Mouse (Mus musculus): ENCODE results near the gene Camk1d. TPM values are rescaled to one million over a fixed set of nuclear protein-coding genes. Genes with fewer than 3 reads are reported as not detected.

Gene Camk1d
- total RNA-seq (2021): 1 to 10 TPM; 6.6 TPM
- long read RNA-seq, experiment 1, partial matches to known transcripts: 0 of 9 reads
- long read RNA-seq, experiment 1, other reads (novel, unspliced or antisense): 9 of 9 reads
- long read RNA-seq, experiment 2, partial matches to known transcripts: 0 of 2 reads
- long read RNA-seq, experiment 2, other reads (novel, unspliced or antisense): 2 of 2 reads

DNA sequence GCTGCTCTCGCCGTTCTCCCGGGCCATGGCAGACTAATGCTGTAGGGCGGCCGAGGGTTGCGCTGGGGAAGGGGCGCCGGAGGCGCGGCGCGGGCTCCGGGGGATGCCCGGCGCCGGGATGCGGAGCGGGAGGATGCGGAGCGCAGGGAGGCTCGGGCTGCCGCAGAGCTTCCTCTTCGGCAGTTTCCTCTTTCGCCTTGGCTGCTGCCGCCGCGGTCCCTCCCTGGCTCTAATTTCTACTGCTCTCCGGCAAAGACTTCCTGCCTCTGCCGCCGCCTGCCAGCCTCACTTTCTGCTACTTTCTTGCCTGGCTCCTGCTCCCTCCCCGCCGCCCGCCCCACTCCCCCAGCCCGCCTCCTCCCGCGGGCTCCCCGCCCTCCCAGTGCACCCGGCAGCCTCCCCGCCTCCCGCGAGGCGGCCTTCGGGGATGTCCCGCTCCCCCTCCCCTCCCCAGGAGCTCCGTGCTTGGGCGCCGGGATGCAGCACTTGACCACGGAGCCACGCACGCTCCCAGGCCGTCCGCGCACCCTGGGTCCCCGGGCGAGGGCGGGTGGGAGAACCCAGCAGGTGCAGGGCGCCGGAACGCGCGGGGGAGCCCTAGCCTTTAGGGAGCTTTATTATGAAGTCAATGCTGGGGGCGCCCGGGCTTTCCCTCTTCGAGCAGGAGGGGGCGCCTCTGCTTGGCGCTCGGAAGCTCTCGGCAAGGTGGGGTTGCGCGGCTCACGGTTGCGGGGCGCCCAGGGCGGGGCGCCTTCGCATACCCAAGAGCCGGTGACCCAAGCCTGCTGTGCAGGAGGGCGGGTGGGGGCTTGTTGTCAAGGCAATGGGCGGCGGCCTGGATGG, at the start of gene Camk1d:
Gene Camk1d, minus strand, starts transcription at position 305 of the 843 bp plus-strand sequence.
- peak; percentile 74 to 80 for DNase-seq

DNA sequence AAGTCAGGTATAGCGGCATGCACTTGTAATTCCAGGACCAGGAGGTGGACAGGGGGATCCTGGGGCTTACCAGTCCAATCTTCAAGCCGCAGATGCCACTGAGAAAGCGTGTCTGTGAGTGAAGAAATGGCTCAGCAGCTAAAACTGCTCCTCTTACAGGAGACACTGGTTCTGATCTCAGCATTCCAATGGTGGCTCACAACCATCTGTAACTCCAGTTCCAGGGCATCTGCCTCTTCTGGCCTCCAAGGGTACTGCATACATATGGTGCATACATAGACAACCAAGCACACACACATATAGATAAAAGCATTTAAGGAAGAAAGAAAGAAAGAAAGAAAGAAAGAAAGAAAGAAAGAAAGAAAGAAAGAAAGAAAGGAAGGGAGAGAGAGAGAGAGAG, 47.7 kb upstream of the Camk1d start:
- no peak for DNase-seq

DNA sequence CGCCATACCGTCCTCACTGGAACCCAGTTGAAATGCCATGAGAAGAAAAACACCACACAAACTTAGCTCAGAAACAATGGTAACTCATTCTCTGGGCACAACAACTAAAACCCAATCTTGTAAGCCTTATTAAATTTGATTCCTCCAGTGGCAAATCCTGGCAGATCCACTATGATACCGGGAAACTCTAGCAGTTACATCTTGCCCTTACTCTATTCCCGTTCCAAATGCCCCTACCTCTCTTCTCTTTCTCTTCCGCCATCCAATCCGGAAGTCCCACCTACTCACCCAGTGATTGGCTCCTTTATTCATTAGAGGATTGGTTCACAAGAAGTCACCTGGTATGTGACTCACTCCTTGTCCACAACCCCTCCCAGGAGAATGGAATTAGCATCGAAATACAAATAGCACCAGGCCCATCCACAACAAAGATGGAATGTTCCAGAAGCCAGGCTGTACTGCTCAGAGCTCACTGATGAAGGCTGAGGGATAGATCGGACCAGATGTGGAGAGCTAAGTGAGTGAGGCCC, 46.2 kb upstream of the Camk1d start:
- no peak for DNase-seq

DNA sequence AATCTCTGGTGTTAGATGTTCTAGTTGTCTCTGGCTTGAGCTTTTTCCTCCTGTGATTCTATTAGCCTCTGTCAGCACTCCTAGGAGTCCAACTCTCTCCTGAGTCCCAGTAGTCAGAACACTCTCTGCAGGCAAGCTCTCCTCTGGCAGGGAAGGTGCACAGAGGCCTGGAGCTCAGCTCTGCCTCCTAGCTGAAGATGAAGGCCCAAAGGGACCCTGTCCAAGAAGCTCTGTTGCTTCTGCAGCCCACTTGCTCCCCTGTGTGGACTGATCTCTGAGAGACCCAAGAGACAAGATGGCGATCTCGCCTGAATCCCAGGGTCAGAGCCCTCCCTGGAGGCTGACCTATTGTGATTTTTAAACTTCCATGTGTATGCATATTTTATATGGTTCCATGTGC, 44.3 kb upstream of the Camk1d start:
- no peak for DNase-seq

DNA sequence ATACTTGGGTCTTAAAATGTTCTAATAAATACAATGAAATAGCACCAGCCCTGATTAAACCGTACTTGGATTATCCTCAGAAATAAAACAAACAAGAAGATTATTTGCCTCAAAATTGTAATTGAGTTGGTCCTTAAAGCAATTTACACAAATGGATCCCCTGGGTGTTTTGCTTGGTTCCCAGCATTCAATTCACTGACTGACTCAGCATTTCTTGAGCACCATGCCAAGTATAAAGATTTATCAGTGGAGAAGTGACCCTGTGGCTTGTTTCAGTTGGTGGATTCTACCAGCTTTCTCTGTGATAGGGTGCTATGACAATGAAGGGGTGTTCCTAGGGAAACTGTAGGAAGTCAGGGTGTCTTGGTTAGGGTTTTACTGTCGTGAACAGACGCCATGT, 36.6 kb upstream of the Camk1d start:
- DNase-seq: no peak

DNA sequence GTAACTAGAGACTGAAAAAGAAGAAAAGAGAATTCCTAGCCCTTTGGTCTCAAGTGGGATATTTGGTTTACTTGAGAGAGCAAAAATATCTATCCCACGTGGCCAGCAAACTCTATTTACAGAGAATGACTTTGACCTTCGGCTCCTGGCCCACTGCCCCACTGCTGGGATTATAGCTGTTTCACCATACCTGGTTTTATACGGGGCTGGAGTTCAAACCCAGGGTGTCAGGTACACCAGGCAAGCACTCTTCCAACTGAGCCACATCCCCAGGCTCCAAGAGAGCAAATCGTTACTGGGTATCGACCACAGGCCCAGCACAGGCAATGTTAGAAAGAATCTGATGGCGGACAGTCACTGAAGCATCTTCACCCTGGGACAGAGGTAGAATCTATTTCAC, 34.9 kb upstream of the Camk1d start:
- peak in 1 of 2 experiments; percentile 17 for DNase-seq

DNA sequence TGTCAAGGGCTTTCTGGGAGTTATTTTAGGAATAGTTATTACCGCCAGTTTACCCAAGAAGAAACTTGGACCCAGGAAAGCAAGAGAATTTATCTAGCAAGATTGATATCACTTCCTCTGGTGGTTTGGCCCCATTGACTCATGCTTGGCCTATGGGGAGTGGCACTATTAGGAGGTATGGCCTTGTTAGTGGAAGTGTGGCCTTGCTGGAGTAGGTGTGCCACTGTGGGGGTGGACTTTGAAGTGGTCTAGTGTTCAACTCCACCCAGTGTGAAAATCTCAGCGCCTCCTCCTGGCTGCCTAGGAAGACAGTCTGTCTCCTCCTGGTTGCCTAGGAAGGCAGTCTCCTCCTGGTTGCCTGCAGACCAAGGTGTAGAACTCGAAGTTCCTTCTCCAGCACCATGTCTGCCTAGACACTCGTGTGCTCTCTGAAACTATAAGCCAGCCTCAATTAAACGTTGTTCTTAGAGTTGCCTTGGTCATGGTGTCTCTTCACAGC, 33.3 kb upstream of the Camk1d start:
- no peak for DNase-seq

DNA sequence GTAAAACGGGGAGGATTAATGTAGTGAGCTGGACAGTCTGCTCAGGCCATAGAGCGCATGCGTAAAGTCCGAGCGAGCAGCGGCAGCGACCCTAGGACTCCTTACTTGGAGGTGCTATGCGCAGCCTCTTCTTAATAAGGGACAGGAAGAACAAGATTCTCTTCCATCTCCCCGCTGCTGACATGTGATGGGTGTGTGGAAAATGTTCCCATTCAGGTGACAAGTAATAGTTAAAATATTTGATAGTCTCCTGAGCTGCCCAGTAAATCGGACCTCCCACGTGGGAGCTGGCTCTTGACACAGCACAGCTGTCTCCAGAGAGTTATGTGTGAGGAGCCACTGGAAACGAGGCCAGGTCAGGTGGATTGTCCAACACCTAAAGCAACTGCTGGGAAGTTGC, 32.2 kb upstream of the Camk1d start:
- DNase-seq: no peak

DNA sequence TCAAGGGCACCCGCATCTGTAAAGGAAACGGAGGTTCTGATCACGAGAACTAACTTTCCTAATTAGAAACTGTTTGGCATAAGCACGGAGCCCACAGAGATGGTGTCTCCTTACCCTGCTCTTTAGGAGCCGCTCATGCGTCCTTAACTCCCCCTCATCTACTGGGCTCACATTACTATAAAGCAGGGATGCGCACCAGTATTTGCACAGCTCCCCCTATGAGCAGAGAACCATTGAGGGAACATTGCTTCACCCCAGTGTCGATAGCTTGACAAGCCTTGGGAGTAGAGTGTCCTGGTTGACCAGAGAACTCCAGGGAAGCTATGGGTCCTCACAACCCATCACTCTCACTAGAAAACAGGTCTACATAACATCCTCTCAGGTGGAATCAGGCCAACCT, 29.6 kb upstream of the Camk1d start:
- DNase-seq: no peak

DNA sequence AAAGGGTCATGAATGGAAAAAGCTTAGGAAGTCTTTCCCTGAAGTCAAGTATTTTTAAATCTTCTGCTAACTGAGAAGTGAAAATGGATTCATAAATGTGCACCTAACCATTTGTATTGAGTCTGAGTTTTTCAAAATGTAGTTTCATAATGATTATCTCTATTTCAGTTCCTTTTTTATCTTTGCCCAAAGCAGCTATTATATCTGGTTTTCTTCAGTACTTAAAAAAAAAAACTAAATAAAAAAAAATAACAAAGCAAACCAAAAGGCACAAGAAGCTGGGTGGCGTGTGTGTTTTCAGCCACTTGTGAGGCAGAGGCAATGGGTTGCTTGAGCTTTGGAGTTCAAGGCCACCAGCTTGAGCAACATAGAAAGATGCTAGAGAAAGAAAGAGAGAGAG, 26.6 kb upstream of the Camk1d start:
- DNase-seq: no peak

DNA sequence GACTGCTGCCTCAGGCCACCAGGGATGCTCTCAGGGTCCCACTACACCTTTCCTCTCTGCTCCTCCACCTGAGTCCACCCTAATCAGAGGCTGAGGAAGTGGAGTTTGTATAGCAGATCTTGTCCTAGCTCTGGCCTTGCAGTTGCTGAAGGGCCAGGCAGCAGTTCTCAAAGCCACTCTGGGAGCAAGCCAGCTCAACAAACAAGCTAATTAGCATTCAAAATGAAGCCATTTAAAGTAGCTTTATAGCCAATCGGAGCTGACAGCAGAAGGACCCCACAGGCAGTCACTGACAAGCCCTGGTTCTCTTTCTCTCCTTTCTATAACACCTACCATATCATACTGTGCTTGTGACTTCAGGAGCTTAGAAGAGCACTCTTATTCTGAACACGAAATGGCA, 21.6 kb upstream of the Camk1d start:
- no peak for DNase-seq

DNA sequence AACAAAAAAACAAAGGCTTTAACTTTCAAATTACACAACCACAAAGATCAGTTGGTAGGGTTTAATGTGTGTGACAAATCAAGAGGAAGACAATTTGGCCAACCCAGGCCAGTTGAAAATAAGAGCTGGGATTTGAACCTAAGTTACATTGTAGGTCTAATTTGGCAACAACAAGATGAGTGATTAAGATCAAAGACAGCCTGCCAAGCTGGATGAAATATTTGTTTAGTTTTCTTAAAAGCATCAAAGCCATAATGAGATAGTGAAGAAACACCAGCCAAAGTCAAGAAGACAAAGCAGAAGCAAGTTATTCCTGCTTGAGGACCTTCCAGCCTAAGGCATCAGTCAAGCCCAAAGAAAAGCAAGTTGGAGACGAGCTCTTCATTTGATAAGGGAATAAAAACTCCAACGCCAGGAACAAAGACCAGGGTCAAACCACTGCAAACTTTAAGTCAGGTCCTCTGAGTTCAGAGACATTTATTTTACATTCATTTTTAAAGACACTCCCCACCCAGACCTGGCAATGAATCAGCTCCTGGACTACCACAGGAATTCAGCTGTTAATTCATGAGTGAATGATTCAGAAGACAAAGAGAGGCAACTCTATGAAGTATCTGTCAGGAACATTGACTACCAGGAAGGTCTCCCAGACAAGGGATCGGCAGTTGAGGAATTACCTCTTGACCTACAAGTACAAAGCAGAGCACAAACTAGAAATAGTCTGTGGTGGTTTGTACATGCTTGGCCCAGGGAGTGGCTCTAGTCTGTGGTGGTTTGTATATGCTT, 19.2 kb upstream of the Camk1d start:
- DNase-seq: no peak

DNA sequence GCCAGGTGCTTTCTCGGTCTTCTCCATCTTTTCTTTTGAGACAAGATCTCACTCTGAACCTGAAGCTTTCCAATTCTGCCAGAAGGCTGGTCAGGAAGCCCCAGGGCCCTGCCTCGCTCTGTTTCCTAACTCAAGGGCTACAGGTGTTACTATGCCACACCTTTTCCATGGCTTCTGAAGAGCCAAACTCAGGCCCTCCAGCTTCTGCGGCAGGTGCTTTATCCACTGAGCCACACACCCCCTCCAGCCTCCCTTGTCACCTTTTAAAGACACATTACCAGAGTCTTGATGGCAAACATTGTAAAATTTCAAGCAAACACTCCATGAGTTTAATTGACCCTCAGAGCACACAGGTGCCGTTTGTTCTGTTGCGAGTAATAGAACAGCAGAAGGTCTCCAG, 17.7 kb upstream of the Camk1d start:
- no peak for DNase-seq

DNA sequence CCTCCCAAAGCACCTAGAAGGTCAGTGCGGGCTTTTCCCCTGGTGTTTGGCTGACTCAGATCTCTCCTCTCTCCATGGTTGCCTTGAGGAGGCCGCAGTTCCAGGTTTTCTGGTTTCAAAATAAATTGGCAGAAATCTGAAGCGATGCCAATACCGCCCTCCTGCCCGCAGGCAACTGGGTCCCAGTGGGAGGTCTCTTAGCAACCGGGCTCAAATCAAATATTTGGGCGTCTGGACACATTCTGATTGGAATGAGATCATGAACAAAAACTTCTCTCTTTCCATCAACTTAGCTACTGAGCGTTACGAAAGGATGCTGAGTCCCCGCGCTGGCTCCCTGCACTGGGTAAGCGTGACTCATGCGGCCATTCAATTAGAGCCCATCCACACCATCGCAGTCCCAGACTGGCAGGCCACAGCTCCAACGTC, 16.1 kb upstream of the Camk1d start:
- peak; percentile 21 to 27 for DNase-seq

DNA sequence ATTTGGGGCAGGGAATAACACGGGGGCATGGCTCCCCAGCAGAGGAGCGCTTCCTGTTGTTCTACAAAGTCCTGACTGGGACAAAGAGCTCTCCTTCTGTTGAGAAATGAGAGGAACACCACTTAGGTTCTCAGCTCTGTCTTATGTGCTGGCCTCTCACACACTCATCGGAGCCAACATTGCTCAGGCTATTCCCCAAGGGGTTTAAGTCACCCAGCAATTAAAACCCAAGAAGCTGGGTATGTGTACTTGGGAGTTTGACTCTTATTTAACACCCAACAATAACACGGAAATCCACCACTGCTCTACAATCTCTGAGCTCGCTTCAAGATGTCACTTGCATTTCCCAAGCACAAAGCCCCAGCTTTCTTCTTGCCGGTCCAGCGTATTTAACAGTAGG, 15.6 kb upstream of the Camk1d start:
- no peak for DNase-seq

DNA sequence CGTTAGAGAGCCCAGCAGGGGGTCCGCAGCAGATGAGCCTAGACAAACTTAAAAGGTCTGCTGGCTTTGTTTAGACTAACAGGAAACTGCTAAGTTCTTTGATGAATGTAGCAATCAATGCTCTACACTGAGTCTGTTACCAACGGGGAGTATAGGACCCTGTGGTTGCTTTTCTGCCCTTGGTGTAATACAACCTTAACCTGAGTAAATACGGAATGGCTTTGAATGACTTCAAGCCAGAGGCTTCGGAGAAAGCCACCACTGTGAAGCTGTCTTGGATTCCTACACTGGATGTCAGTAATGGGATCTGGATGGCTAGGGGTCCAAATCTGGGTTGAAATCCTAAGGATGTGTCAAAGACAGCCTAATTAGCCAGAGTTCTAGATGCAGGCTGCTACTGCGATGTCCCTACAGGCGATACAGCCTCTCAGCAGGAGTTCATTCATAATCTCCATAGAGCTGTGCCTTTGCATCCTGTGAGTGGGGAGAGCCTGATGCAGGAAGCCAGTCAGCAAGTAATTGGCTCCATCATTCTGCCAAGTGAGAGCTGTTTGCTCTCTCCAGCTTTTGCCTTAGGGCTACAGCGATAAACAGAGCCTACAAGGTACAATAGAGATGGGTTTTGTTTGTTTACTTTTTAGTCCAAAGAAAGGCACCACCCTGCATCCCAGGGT, 10.8 kb upstream of the Camk1d start:
- no peak for DNase-seq

DNA sequence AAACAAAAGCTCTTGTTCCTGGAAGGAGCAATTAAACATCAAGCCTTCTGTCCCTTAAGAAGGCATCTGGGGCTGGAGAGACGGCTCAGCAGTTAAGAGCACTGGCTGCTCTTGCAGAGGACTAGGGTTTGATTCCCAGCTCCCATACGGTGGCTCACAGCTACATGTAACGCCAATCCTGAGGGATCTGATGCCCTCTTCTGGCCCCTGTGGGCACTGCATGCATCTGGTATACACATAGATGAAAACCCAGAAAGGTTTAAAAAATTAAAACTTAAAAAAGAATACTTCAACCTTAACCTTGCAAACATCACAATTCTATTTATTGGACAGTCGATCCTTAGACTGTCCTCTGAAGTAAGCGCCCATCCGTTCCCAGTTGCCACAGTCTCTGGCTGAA, 3.4 kb upstream of the Camk1d start:
- no peak for DNase-seq

DNA sequence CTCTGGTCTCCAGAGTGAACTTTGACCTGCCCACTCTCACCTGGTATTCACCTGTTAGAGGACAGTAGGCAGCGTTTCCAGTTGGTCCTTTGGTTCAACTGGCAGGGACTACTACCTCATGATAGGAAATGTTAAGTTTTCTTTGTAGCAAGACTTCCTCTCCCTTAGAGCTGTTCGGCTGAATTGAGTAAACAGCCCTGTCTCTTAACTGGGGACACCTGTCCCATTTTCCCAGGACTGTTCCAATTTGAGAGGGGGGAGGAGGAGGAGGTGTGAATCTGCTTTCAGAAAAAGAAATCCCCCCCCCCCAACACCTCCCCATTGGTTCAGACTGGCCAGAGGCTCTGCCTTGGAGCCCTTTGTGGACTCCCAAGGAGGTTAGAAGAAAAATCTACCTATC, 1.2 kb upstream of the Camk1d start:
- no peak for DNase-seq

DNA sequence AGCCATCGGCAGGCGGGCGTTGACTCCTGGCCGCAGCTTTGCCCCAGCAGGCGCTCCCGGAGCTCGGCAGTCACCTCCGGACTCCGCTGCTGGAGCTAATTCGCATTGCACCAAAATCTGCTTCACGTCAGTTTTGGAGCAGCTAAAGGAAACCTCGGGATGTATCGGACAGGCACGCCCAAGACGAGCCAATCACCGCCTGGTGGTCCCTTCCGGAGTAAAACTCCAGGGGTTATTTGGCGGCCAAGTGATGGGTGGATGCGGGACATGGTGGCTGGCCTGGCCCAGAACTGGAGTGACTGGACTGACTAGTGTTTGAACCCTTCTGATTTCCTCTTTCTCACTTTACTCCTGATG, 717 bp upstream of the Camk1d start:
- no peak for DNase-seq

DNA sequence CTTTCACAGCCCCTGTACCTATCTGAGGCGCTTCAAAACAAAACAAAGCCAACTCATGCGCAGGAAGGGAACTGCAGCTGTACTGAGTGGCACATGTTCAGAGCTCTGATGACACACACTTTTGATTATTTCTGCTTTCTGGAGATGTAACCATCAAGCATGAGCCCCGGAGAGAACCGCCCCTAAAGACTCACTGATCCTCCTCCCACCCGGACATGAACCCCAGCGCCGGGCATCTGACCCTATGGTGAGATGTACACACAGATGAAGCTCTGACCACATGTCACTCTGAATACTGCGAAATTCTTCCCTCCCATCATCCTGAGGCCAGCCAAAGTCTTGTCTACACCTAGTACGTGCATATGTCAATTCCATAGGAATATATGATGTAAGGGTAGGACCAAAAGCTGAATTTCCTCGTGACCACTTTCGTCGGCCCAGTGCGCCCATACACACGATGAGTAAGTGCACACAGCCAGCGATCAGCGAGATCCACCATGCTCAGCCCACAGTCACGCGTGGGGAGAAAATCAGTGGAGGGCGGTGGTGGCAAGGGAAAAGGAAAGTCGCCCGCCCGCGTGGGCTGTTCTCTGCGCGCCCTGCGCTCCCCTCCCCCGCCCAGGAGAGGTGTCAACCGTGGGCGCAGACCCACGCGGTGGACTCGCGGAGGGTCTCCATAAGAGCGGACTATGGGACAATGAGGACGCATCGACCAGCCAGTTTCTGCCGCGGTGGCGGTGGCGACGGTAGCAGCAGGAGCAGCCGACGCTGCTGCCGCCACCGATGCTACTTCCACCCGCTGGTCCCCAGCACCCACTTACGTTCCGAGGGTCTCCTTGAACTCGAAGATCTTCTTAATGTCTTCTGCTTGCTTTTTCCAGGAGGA, 747 bp downstream of the Camk1d start:
- peak; percentile 18 to 20 for DNase-seq

DNA sequence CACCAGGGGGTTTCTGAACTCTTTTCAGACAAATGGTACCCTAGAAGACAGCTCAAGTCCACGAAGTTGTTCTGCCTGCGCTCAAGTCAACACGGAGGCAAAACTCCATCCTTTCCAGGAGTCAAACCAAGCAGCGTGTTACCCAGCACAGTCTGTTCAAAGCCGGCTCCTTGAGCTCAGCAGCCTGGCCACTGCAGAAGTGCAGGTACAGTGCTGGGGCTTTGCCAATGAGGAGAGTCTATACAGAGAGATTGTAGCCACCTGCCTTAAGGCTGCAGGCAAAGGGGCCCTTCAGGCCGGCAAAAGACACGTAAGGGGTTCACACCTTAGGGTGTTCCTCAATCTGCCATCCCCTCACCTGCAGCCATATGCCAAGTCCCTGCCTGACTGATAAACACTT, 2.1 kb downstream of the Camk1d start:
- DNase-seq: no peak
